31 mouse cellular contexts compared by ENCODE assay signal in genomic region chr4:109014091-109014490, GRCm38 (mm10).
"Had no signal": no experiment of that assay in that cellular context is flagged by ENCODE, and none has a peak within 500 bp of the region (broad histone marks: within the 10 kb centered on the region; RNA-seq: fewer than 3 reads in every experiment).

No protein-coding gene starts in this region.

- H3K4me1 ChIP-seq: heart, embryonic 10.5 days; heart, embryonic 12.5 days; heart, embryonic 13.5 days; heart, embryonic 15.5 days; hindbrain, embryonic 10.5 days; hindbrain, embryonic 12.5 days; hindbrain, embryonic 13.5 days; hindbrain, embryonic 15.5 days; intestine, embryonic 15.5 days; kidney, embryonic 15.5 days had no signal

- H3K27me3 ChIP-seq: heart, embryonic 12.5 days; heart, embryonic 13.5 days; heart, embryonic 15.5 days; hindbrain, embryonic 12.5 days; hindbrain, embryonic 13.5 days; hindbrain, embryonic 15.5 days; intestine, embryonic 15.5 days; kidney, embryonic 15.5 days had no signal

- H3K27ac ChIP-seq: heart, adult 2 months; heart, embryonic 10.5 days; heart, embryonic 13.5 days; heart, embryonic 15.5 days; hindbrain, embryonic 10.5 days; hindbrain, embryonic 12.5 days; hindbrain, embryonic 13.5 days; hindbrain, embryonic 14.5 days; hindbrain, embryonic 15.5 days; hindbrain, postnatal 0 days; intestine, embryonic 15.5 days; kidney, embryonic 15.5 days; kidney, postnatal 0 days; layer of hippocampus, adult 2 months; left cerebral cortex, adult 2 months had no signal

- H3K4me2 ChIP-seq: heart, embryonic 11.5 days; heart, embryonic 12.5 days; heart, embryonic 13.5 days; heart, embryonic 15.5 days; hindbrain, embryonic 12.5 days; hindbrain, embryonic 13.5 days; hindbrain, embryonic 14.5 days; hindbrain, embryonic 15.5 days; intestine, embryonic 15.5 days; kidney, embryonic 15.5 days had no signal

- DNase-seq: heart, adult 18-20 months; heart, adult 2 months; heart, postnatal 10 days; heart, postnatal 14 days; heart, postnatal 36 days; heart, postnatal 4 days; kidney, adult 18-20 months; kidney, postnatal 10 days; kidney, postnatal 14 days; layer of hippocampus, adult 9-11 months; layer of hippocampus, postnatal 36 days had no signal

- ATAC-seq: hindbrain, embryonic 16.5 days; hindbrain, postnatal 0 days; inflammation-experienced regulatory T-cells, adult 6 months; intestine, embryonic 15.5 days; intestine, embryonic 16.5 days; intestine, postnatal 0 days had no signal

- H3K4me3 ChIP-seq: heart, adult 2 months; heart, embryonic 10.5 days; heart, embryonic 12.5 days; heart, embryonic 13.5 days; heart, embryonic 15.5 days; hindbrain, embryonic 10.5 days; hindbrain, embryonic 12.5 days; hindbrain, embryonic 13.5 days; hindbrain, embryonic 15.5 days; intestine, embryonic 15.5 days; kidney, embryonic 15.5 days; layer of hippocampus, adult 2 months; left cerebral cortex, adult 2 months had no signal

- H3K9ac ChIP-seq: heart, embryonic 12.5 days; heart, embryonic 13.5 days; heart, embryonic 15.5 days; hindbrain, embryonic 12.5 days; hindbrain, embryonic 13.5 days; hindbrain, embryonic 14.5 days; hindbrain, embryonic 15.5 days; intestine, embryonic 15.5 days; kidney, embryonic 15.5 days had no signal

- H3K9me3 ChIP-seq: heart, embryonic 10.5 days; heart, embryonic 12.5 days; heart, embryonic 13.5 days; heart, embryonic 15.5 days; hindbrain, embryonic 10.5 days; hindbrain, embryonic 12.5 days; hindbrain, embryonic 13.5 days; hindbrain, embryonic 15.5 days; intestine, embryonic 15.5 days; kidney, embryonic 15.5 days had no signal
